Mouse (Mus musculus) stomach, embryonic 16.5 days (tissue): Measurements from ENCODE around the gene Crk. TPM values are rescaled to one million over a fixed set of nuclear protein-coding genes. Genes with fewer than 3 reads are reported as not detected.

Experiments
- ATAC-seq: fragments of 200-750 bp; cut with Nextera tagmentation; 2 replicates; pipeline ENCODE4 v1.8.0; 2017; ENCODE audit warnings: moderate number of reproducible peaks, moderate TSS enrichment; ENCODE audit not compliant: insufficient read depth, low FRiP score
- H3K27ac ChIP-seq: fragments of 300-500 bp; sonication (generic); 2 replicates; pipeline ENCODE4 v1.5.1; 2014; ENCODE audit warnings: low read length
- H3K27me3 ChIP-seq: fragments of 300-500 bp; sonication (generic); 2 replicates; pipeline ENCODE4 v1.6.1; 2014; ENCODE audit warnings: low read length, control low read depth, mixed read lengths; ENCODE audit not compliant: control insufficient read depth, insufficient read depth
- H3K36me3 ChIP-seq: fragments of 300-500 bp; sonication (generic); 2 replicates; pipeline ENCODE4 v1.6.1; 2014; ENCODE audit warnings: low read length; ENCODE audit not compliant: control insufficient read depth, insufficient read depth
- H3K4me1 ChIP-seq: fragments of 300-500 bp; sonication (generic); 2 replicates; pipeline ENCODE4 v1.6.1; 2014; ENCODE audit warnings: low read length, control low read depth, mixed read lengths; ENCODE audit not compliant: control insufficient read depth, insufficient read depth
- H3K4me2 ChIP-seq: fragments of 300-500 bp; sonication (generic); 2 replicates; pipeline ENCODE4 v1.6.1; 2014; ENCODE audit warnings: low read depth, low read length, mixed read lengths
- H3K4me3 ChIP-seq: fragments of 300-500 bp; sonication (generic); replicated peaks from 2 replicates; pipeline ENCODE4 v1.5.1; 2014; ENCODE audit warnings: mild to moderate bottlenecking, low read length
- H3K9ac ChIP-seq: fragments of 300-500 bp; sonication (generic); 2 replicates; pipeline ENCODE4 v1.6.1; 2014; ENCODE audit warnings: low read length
- H3K9me3 ChIP-seq: fragments of 300-500 bp; sonication (generic); replicated peaks from 2 replicates; pipeline ENCODE4 v1.6.1; 2016; ENCODE audit warnings: low read length, control low read depth; ENCODE audit not compliant: control insufficient read depth
- WGBS: fragments of 180-500 bp; shearing (Covaris S2); extraction: QIAGEN DNeasy Blood & Tissue Kit; methylation state at CpG from one replicate; pipeline ENCODE4 v1.1.7; 2014; 5-methylcytosine and 5-hydroxymethylcytosine counted together
- polyA plus RNA-seq: library from polyadenylated mRNA; unstranded; fragments of >200 nt; fragmentation: Nextera tagmentation; extraction: Ambion mirVana; gene quantifications from 2 replicates; pipeline ENCODE4 v1.2.1, GENCODE M21; 2015

The Crk gene
- polyA plus RNA-seq, 1 experiment from 2014 or later, result 107 TPM

GRCm38 (mm10) chr11:75677881-75678746 lies 945 bp upstream of the Crk start:
- H3K4me1 ChIP-seq, result peaks cover 18% of the 10 kb centered on the region
- no peaks in the 10 kb centered on the region for H3K9me3 ChIP-seq
- peak overlapping the region; percentile 97 for H3K9ac ChIP-seq
- no peaks in the 10 kb centered on the region for H3K27me3 ChIP-seq
- peak overlapping the region; percentile 62 for H3K4me2 ChIP-seq
- H3K27ac ChIP-seq, result peak overlapping the region; percentile 76
- H3K4me3 ChIP-seq, result peak overlapping the region; percentile 99
- no peaks in the 10 kb centered on the region for H3K36me3 ChIP-seq
- no peak for ATAC-seq
- WGBS, result 82% methylated on average over 3 of the region's 3 CpGs

- H3K36me3 ChIP-seq, result 0 out of 2 replicates have a peak, but pooled peaks cover 6% of the 10 kb centered on the region
- no peaks in the 10 kb centered on the region for H3K27me3 ChIP-seq
- no peaks in the 10 kb centered on the region for H3K9me3 ChIP-seq
- peak overlapping the region; percentile 99 for H3K4me3 ChIP-seq
- under 1% methylated on average over 43 of the region's 43 CpGs for WGBS
- H3K9ac ChIP-seq, result peak overlapping the region; percentile 97
- peak overlapping the region; percentile 97 for H3K27ac ChIP-seq
- peaks cover 18% of the 10 kb centered on the region for H3K4me1 ChIP-seq
- H3K4me2 ChIP-seq, result peak overlapping the region; percentile 84
- ATAC-seq, result peak; percentile 73
These were observed 546 bp downstream of the Crk start for GRCm38 (mm10) chr11:75679439-75680171.

GRCm38 (mm10) chr11:75684462-75684861 lies 5.4 kb downstream of the Crk start:
- no peaks in the 10 kb centered on the region for H3K27me3 ChIP-seq
- no peak for ATAC-seq
- 94% methylated on average over 5 of the region's 5 CpGs for WGBS
- no peak overlapping the region for H3K4me2 ChIP-seq
- peaks cover 6% of the 10 kb centered on the region; the same call in 1 of the 2 replicates for H3K36me3 ChIP-seq
- H3K9ac ChIP-seq, result no peak overlapping the region
- H3K27ac ChIP-seq, result no peak overlapping the region
- no peak overlapping the region for H3K4me3 ChIP-seq
- H3K9me3 ChIP-seq, result no peaks in the 10 kb centered on the region
- peaks cover 18% of the 10 kb centered on the region for H3K4me1 ChIP-seq

- Histone ChIP-seq H3K27me3 (no peaks in the 10 kb centered on the region), H3K4me3 (no peak overlapping the region), H3K27ac (no peak overlapping the region), H3K4me1 (peaks cover 18% of the 10 kb centered on the region), H3K36me3 (peaks cover 6% of the 10 kb centered on the region; the same call in 1 of the 2 replicates), H3K9ac (no peak overlapping the region), H3K4me2 (no peak overlapping the region), H3K9me3 (no peaks in the 10 kb centered on the region)
- 66% methylated on average over 2 of the region's 2 CpGs for WGBS
- no peak for ATAC-seq
These were observed 5.9 kb downstream of the Crk start for GRCm38 (mm10) chr11:75684956-75685355.

GRCm38 (mm10) chr11:75687343-75687993 lies 8.4 kb downstream of the Crk start:
- Histone ChIP-seq H3K27ac (no peak overlapping the region), H3K27me3 (no peaks in the 10 kb centered on the region), H3K9ac (no peak overlapping the region), H3K4me2 (no peak overlapping the region), H3K36me3 (peaks cover 9% of the 10 kb centered on the region; the same call in 1 of the 2 replicates), H3K4me1 (no peaks in the 10 kb centered on the region), H3K4me3 (no peak overlapping the region), H3K9me3 (no peaks in the 10 kb centered on the region)
- no peak for ATAC-seq
- 52% methylated on average over 2 of the region's 2 CpGs for WGBS

GRCm38 (mm10) chr11:75688132-75688531 lies 9.1 kb downstream of the Crk start:
- H3K4me1 ChIP-seq, result no peaks in the 10 kb centered on the region
- H3K27ac ChIP-seq, result no peak overlapping the region
- no peaks in the 10 kb centered on the region for H3K9me3 ChIP-seq
- no peak overlapping the region for H3K4me2 ChIP-seq
- ATAC-seq, result no peak
- 82% methylated on average over 2 of the region's 2 CpGs for WGBS
- no peak overlapping the region for H3K4me3 ChIP-seq
- H3K9ac ChIP-seq, result no peak overlapping the region
- peaks cover 13% of the 10 kb centered on the region; the same call in 1 of the 2 replicates for H3K36me3 ChIP-seq
- H3K27me3 ChIP-seq, result no peaks in the 10 kb centered on the region

GRCm38 (mm10) chr11:75689977-75690376 lies 10.9 kb downstream of the Crk start:
- 78% methylated on average over 1 of the region's 1 CpGs for WGBS
- H3K27me3 ChIP-seq, result no peaks in the 10 kb centered on the region
- H3K4me3 ChIP-seq, result no peak overlapping the region
- H3K36me3 ChIP-seq, result peaks cover 19% of the 10 kb centered on the region; the same call in 1 of the 2 replicates
- H3K4me2 ChIP-seq, result no peak overlapping the region
- H3K9me3 ChIP-seq, result no peaks in the 10 kb centered on the region
- no peak overlapping the region for H3K9ac ChIP-seq
- no peak overlapping the region for H3K27ac ChIP-seq
- ATAC-seq, result no peak
- H3K4me1 ChIP-seq, result no peaks in the 10 kb centered on the region

GRCm38 (mm10) chr11:75691047-75691446 lies 12.0 kb downstream of the Crk start:
- no peak overlapping the region for H3K9ac ChIP-seq
- no peak overlapping the region for H3K4me2 ChIP-seq
- H3K9me3 ChIP-seq, result no peaks in the 10 kb centered on the region
- H3K4me3 ChIP-seq, result no peak overlapping the region
- H3K27ac ChIP-seq, result no peak overlapping the region
- H3K4me1 ChIP-seq, result no peaks in the 10 kb centered on the region
- ATAC-seq, result no peak
- no peaks in the 10 kb centered on the region for H3K27me3 ChIP-seq
- peaks cover 21% of the 10 kb centered on the region; the same call in 1 of the 2 replicates for H3K36me3 ChIP-seq
